Mouse (Mus musculus) embryonic facial prominence, embryonic 11.5 days (tissue): Measurements from ENCODE around the gene Pex6. TPM values are rescaled to one million over a fixed set of nuclear protein-coding genes. Genes with fewer than 3 reads are reported as not detected.
A peak's percentile ranks its signal among the peaks of the same experiment; 100 is the strongest.

Experiments
- ATAC-seq: fragments of 200-750 bp; cut with Nextera tagmentation; replicated peaks from 2 replicates; pipeline ENCODE4 v1.8.0; 2017; ENCODE audit warnings: low read depth; ENCODE audit not compliant: insufficient number of reproducible peaks, low FRiP score, low TSS enrichment
- DNase-seq: peaks from one replicate; pipeline ENCODE4 v3.0.0-alpha.2; 2015; ENCODE audit warnings: low spot score
- H3K27ac ChIP-seq: fragments of 300-500 bp; sonication (generic); replicated peaks from 2 replicates; pipeline ENCODE4 v1.5.1; 2014; ENCODE audit warnings: mild to moderate bottlenecking, low read depth, low read length, control low read depth
- H3K27me3 ChIP-seq: fragments of 300-500 bp; sonication (generic); 2 replicates; pipeline ENCODE4 v1.6.1; 2014; ENCODE audit warnings: mild to moderate bottlenecking, low read length, moderate library complexity, mixed read lengths; ENCODE audit not compliant: control insufficient read depth, insufficient read depth
- H3K36me3 ChIP-seq: fragments of 300-500 bp; sonication (generic); replicated peaks from 2 replicates; pipeline ENCODE4 v1.6.1; 2014; ENCODE audit warnings: low read depth, mild to moderate bottlenecking, low read length, moderate library complexity, mixed read lengths; ENCODE audit not compliant: control insufficient read depth, insufficient read depth
- H3K4me1 ChIP-seq: fragments of 300-500 bp; sonication (generic); 2 replicates; pipeline ENCODE4 v1.6.1; 2014; ENCODE audit warnings: low read length, mixed read lengths; ENCODE audit not compliant: control insufficient read depth, insufficient read depth
- H3K4me2 ChIP-seq: fragments of 300-500 bp; sonication (generic); 2 replicates; pipeline ENCODE4 v1.6.1; 2014; ENCODE audit warnings: low read depth, mild to moderate bottlenecking, control low read depth, low read length, moderate library complexity
- H3K4me3 ChIP-seq: fragments of 300-500 bp; sonication (generic); 2 replicates; pipeline ENCODE4 v1.5.1; 2014; ENCODE audit warnings: low read depth, low read length, control low read depth
- H3K9ac ChIP-seq: fragments of 300-500 bp; sonication (generic); replicated peaks from 2 replicates; pipeline ENCODE4 v1.6.1; 2014; ENCODE audit warnings: mild to moderate bottlenecking, control low read depth, low read length
- H3K9me3 ChIP-seq: fragments of 300-500 bp; sonication (generic); replicated peaks from 2 replicates; pipeline ENCODE4 v1.6.1; 2016; ENCODE audit warnings: mild to moderate bottlenecking, low read length, inconsistent platforms, mixed read lengths; ENCODE audit not compliant: control insufficient read depth
- WGBS: fragments of 180-500 bp; shearing (Covaris S2); extraction: QIAGEN DNeasy Blood & Tissue Kit; methylation state at CpG from one replicate; pipeline ENCODE4 v1.1.7; 2014; 5-methylcytosine and 5-hydroxymethylcytosine counted together
- polyA plus RNA-seq: library from polyadenylated mRNA; unstranded; fragments of >200 nt; fragmentation: Nextera tagmentation; extraction: Ambion mirVana; gene quantifications from 2 replicates; pipeline ENCODE4 v1.2.1, GENCODE M21; 2014

The Pex6 gene
- polyA plus RNA-seq, 1 experiment from 2014 or later: 13.9 TPM

GRCm38 (mm10) chr17:46678416-46678815 lies 32.8 kb upstream of the Pex6 start, which contains the start of gene Mea1:
Gene Mea1 (plus strand): TSS chr17:46678793.
- Histone ChIP-seq H3K27me3 (no peaks in the 10 kb centered on the region), H3K4me1 (peaks cover 10% of the 10 kb centered on the region), H3K4me3 (peak within 1 kb of the TSS; percentile 83), H3K9ac (peak within 1 kb of the TSS; percentile 78), H3K4me2 (peak within 1 kb of the TSS; percentile 66), H3K9me3 (no peaks in the 10 kb centered on the region), H3K36me3 (peaks cover 15% of the 10 kb centered on the region), H3K27ac (no peak within 1 kb of the TSS; the same call in 1 of the 2 replicates)
- DNase-seq: no peak
- 89% methylated on average over 8 of the region's 9 CpGs for WGBS
- ATAC-seq: no peak

GRCm38 (mm10) chr17:46678911-46679310 lies 32.4 kb upstream of the Pex6 start:
- Histone ChIP-seq H3K9me3 (no peaks in the 10 kb centered on the region), H3K9ac (peak overlapping the region; percentile 78), H3K4me3 (no peak overlapping the region), H3K4me1 (peaks cover 10% of the 10 kb centered on the region), H3K4me2 (peak overlapping the region; percentile 66), H3K36me3 (peaks cover 18% of the 10 kb centered on the region), H3K27me3 (no peaks in the 10 kb centered on the region), H3K27ac (no peak overlapping the region; the same call in 1 of the 2 replicates)
- DNase-seq: no peak
- ATAC-seq: no peak
- WGBS: 42% methylated on average over 9 of the region's 9 CpGs

DNA sequence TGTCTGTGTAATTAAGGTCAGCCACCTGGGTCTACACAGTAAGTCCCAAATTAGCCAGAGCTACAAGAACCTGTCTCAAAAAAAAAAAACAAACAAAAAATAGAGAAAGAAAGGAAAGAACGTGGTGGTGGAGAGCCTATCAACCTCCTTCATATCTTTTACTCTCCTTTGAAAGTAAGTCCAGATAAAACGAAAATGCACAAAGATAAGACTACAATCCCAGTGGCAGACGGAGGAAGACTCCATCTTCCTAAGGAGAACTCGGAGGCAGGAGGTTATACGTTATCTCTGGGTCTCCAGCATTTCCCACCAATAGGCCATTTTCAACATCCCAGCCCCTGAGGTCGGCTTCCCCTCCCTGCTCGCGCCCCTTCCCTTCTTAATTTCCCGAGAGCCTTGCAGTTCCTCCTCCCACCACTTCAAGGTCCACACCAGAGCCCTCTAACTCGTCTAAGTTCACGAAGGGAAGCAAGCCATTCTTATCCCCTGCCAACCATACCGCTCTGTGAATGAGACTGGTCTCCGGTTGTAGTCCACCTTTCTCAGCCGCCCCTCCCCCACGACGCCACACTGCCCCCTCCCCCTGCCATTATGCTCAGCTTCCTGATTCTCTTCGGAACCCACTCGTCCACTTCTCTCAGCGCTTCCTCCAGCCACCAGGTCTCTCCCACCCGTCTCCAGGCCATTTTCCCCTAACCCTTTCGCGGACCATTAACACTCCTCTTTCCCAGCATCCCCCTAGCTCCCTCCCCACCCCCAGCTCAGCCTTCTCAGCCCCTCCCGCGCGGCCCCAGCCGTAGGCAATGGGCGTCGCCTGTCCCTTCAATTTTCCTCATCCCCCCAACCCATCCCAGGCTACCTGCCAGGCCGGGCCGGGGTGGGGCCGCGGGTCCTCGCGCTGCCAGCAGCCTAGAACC lies 31.2 kb upstream of the Pex6 start:
- 2% methylated on average over 33 of the region's 34 CpGs for WGBS
- Histone ChIP-seq H3K27ac (peak overlapping the region; percentile 78), H3K36me3 (peaks cover 20% of the 10 kb centered on the region), H3K4me3 (peak overlapping the region; percentile 83), H3K4me2 (peak overlapping the region; percentile 66), H3K9ac (peak overlapping the region; percentile 78), H3K27me3 (no peaks in the 10 kb centered on the region), H3K4me1 (peaks cover 7% of the 10 kb centered on the region), H3K9me3 (no peaks in the 10 kb centered on the region)
- DNase-seq: peak; percentile 66
- peak; percentile 0; the same call in 1 of the 2 replicates for ATAC-seq

GRCm38 (mm10) chr17:46680760-46681373 lies 30.4 kb upstream of the Pex6 start, which contains the start of gene Klhdc3:
Gene Klhdc3 (minus strand): TSS chr17:46680914.
- H3K9me3 ChIP-seq: no peaks in the 10 kb centered on the region
- peaks cover 21% of the 10 kb centered on the region for H3K36me3 ChIP-seq
- WGBS: under 1% methylated on average over 49 of the region's 49 CpGs
- H3K9ac ChIP-seq: peak within 1 kb of the TSS; percentile 78
- no peaks in the 10 kb centered on the region for H3K27me3 ChIP-seq
- ATAC-seq: peak; percentile 93
- peak within 1 kb of the TSS; percentile 78 for H3K27ac ChIP-seq
- DNase-seq: peak; percentile 99
- H3K4me1 ChIP-seq: peaks cover 7% of the 10 kb centered on the region
- peak within 1 kb of the TSS; percentile 83 for H3K4me3 ChIP-seq
- H3K4me2 ChIP-seq: peak within 1 kb of the TSS; percentile 83

GRCm38 (mm10) chr17:46681466-46682118 lies 29.7 kb upstream of the Pex6 start:
- Histone ChIP-seq H3K4me2 (peak overlapping the region; percentile 83), H3K9me3 (no peaks in the 10 kb centered on the region), H3K27me3 (no peaks in the 10 kb centered on the region), H3K36me3 (peaks cover 22% of the 10 kb centered on the region), H3K9ac (peak overlapping the region; percentile 63), H3K4me3 (peak overlapping the region; percentile 83), H3K4me1 (peaks cover 7% of the 10 kb centered on the region), H3K27ac (no peak overlapping the region)
- no peak for ATAC-seq
- DNase-seq: peak; percentile 32
- WGBS: 21% methylated on average over 12 of the region's 12 CpGs

DNA sequence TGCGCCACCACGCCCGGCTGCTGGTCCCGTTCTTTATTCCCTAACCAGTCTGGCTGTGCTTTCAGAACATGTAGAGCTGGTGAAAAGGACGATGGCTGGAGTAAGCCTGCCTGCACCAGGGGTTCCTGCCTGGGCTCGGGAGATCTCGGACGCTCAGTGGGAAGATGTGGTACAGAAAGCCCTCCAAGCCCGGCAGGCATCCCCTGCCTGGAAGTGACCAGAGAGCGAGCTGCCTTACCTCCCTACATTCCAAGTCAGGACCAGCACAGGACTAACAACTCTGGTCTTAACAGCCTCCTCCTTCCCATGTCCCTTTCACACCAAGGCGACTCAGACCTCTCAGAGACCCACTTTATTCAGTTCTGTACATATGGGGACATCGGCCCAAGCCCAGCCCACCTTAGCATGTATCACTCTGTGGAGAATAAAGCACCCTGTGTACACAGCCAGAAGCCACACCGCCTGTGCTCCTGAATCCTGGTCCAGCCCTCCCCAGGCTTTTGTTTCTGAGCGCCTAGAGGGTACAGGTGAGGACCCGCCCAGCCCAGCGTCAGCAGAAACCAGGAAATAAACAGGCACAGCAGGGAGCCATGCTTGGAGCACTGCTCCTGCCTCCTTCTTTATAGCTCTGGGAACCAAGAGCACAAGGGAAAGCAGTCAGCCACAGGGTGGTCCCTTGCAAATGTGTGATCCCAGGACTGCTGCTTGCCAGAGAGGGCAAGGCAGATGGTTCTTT lies 28.4 kb upstream of the Pex6 start:
- Histone ChIP-seq H3K27ac (no peak overlapping the region), H3K4me3 (no peak overlapping the region), H3K36me3 (peaks cover 16% of the 10 kb centered on the region), H3K4me2 (no peak overlapping the region), H3K9ac (no peak overlapping the region), H3K9me3 (no peaks in the 10 kb centered on the region), H3K4me1 (peaks cover 7% of the 10 kb centered on the region), H3K27me3 (no peaks in the 10 kb centered on the region)
- no peak for DNase-seq
- no peak for ATAC-seq
- WGBS: 85% methylated on average over 16 of the region's 16 CpGs

GRCm38 (mm10) chr17:46685913-46686312 lies 25.4 kb upstream of the Pex6 start:
- Histone ChIP-seq H3K9me3 (no peaks in the 10 kb centered on the region), H3K36me3 (peaks cover 16% of the 10 kb centered on the region), H3K27me3 (no peaks in the 10 kb centered on the region), H3K9ac (no peak overlapping the region), H3K4me1 (no peaks in the 10 kb centered on the region), H3K4me3 (no peak overlapping the region), H3K27ac (no peak overlapping the region), H3K4me2 (no peak overlapping the region)
- DNase-seq (no peak), ATAC-seq (no peak)
- 94% methylated on average over 6 of the region's 6 CpGs for WGBS
